Mouse (Mus musculus): ENCODE data around the gene 4930562C15Rik.
"Not testable (repeated sequence)": the region's sequence is repeated elsewhere in the genome, so short reads cannot be mapped to it uniquely, and the experiment has no call there.

4930562C15Rik gene

GRCm38 (mm10) chr16:4835191-4835590 is at the start of gene 4930562C15Rik:
Gene 4930562C15Rik (plus strand): TSS chr16:4835416.
- DNase-seq: peak; percentile 68

GRCm38 (mm10) chr16:4785706-4786105 is 49.5 kb upstream of the 4930562C15Rik start:
- no peak for DNase-seq

GRCm38 (mm10) chr16:4788176-4788575 is 47.0 kb upstream of the 4930562C15Rik start:
- no peak for DNase-seq

GRCm38 (mm10) chr16:4789311-4789768 is 45.9 kb upstream of the 4930562C15Rik start:
- DNase-seq: no peak

- DNase-seq: peak; percentile 96
Observed at GRCm38 (mm10) chr16:4789810-4790559, 45.2 kb upstream of the 4930562C15Rik start, which contains the start of gene Cdip1. Gene Cdip1 (minus strand): TSS chr16:4790292.

GRCm38 (mm10) chr16:4791332-4791731 is 43.9 kb upstream of the 4930562C15Rik start:
- DNase-seq: no peak

GRCm38 (mm10) chr16:4796631-4797030 is 38.6 kb upstream of the 4930562C15Rik start:
- DNase-seq: peak; percentile 33

- DNase-seq: no peak
Observed at GRCm38 (mm10) chr16:4818349-4818748, 16.9 kb upstream of the 4930562C15Rik start.

GRCm38 (mm10) chr16:4824466-4824865 is 10.8 kb upstream of the 4930562C15Rik start:
- not testable (repeated sequence) for DNase-seq

GRCm38 (mm10) chr16:4827639-4828038 is 7.6 kb upstream of the 4930562C15Rik start:
- DNase-seq: no peak

- peak; percentile 47 for DNase-seq
Observed at GRCm38 (mm10) chr16:4829271-4829900, 5.8 kb upstream of the 4930562C15Rik start.

- peak; percentile 50 for DNase-seq
Observed at GRCm38 (mm10) chr16:4831650-4832419, 3.4 kb upstream of the 4930562C15Rik start.

GRCm38 (mm10) chr16:4833858-4834257 is 1.4 kb upstream of the 4930562C15Rik start:
- DNase-seq: no peak

GRCm38 (mm10) chr16:4837631-4838030 is 2.4 kb downstream of the 4930562C15Rik start:
- no peak for DNase-seq

- no peak for DNase-seq
Observed at GRCm38 (mm10) chr16:4839552-4839951, 4.3 kb downstream of the 4930562C15Rik start.

- no peak for DNase-seq
Observed at GRCm38 (mm10) chr16:4840231-4840630, 5.0 kb downstream of the 4930562C15Rik start.

- no peak for DNase-seq
Observed at GRCm38 (mm10) chr16:4847041-4847440, 11.8 kb downstream of the 4930562C15Rik start.

- no peak for DNase-seq
Observed at GRCm38 (mm10) chr16:4848090-4848489, 12.9 kb downstream of the 4930562C15Rik start.

- DNase-seq: peak; percentile 41
Observed at GRCm38 (mm10) chr16:4850361-4850760, 15.1 kb downstream of the 4930562C15Rik start.

- no peak for DNase-seq
Observed at GRCm38 (mm10) chr16:4850938-4851628, 15.9 kb downstream of the 4930562C15Rik start.

- DNase-seq: no peak
Observed at GRCm38 (mm10) chr16:4855046-4855650, 19.9 kb downstream of the 4930562C15Rik start.

- DNase-seq: peak; percentile 51
Observed at GRCm38 (mm10) chr16:4861392-4861791, 26.2 kb downstream of the 4930562C15Rik start.

Data from lung, postnatal 36 days (tissue).